Mouse (Mus musculus): ENCODE results near the gene Vtn.

DNA sequence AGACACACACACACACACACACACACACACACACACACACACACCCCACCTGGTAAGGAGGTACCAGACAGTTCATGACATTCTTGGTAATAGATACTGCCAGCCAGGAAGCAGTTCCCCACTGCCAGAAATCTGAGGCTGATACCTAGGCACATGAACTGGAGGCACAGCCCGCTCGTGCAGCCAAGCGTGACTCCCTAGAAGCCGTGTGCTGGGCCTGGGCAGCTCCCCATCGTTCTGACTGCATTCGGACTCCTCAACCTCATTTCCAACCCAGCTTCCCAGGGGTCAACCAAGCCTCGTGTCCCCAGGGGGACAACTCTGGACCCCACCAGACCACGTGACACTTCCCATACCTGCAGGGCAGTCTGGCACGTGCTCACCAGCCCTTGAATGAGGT lies 29.8 kb downstream of the Vtn start:
- TF ChIP-seq CTCF (IDR thresholded peaks at IDR 0.05; ENCODE audit: control insufficient read depth, insufficient read depth, low read length) = no peak
- no peak for TF ChIP-seq POLR2A (IDR thresholded peaks at IDR 0.05; ENCODE audit: borderline replicate concordance, control insufficient read depth, low read depth, low read length)
